17 mouse cellular contexts compared by ENCODE assay signal in genomic region chr16:7701471-7701870, GRCm38 (mm10).
DNase-seq lines count a peak whose midpoint lies in the region; ATAC-seq and TF ChIP-seq lines count a peak whose summit lies in the region.
"Had no signal": no experiment of that assay in that cellular context is flagged by ENCODE, and none has a peak within 500 bp of the region (broad histone marks: within the 10 kb centered on the region; RNA-seq: fewer than 3 reads in every experiment).

No protein-coding gene starts in this region.

- H3K27me3 ChIP-seq in heart, adult 2 months (ENCODE audit: control insufficient read depth, insufficient read depth, low read length): no peaks in the 10 kb centered on the region
- H3K27me3 ChIP-seq in liver, adult 2 months (ENCODE audit: control insufficient read depth, insufficient read depth, low read length): no peaks in the 10 kb centered on the region
- no peaks in the 10 kb centered on the region for H3K27me3 ChIP-seq in liver, embryonic 12.5 days (replicated peaks)
- H3K27me3 ChIP-seq: CH12.LX; embryonic facial prominence, embryonic 15.5 days; forebrain, embryonic 12.5 days; liver, embryonic 13.5 days; neural tube, embryonic 15.5 days had no signal

- no peak overlapping the region for H3K4me3 ChIP-seq in heart, adult 2 months
- H3K4me3 ChIP-seq in liver, adult 2 months (ENCODE audit: insufficient read depth, low read depth, low read length): no peak overlapping the region
- no peak overlapping the region for H3K4me3 ChIP-seq in liver, embryonic 12.5 days
- H3K4me3 ChIP-seq: embryonic facial prominence, embryonic 15.5 days; forebrain, embryonic 12.5 days; liver, embryonic 13.5 days; neural tube, embryonic 15.5 days had no signal

- WGBS in heart, adult 2 months: 31% methylated on average over 4 of the region's 4 CpGs
- WGBS in liver, adult 2 months: 57% methylated on average over 4 of the region's 4 CpGs
- 64% methylated on average over 4 of the region's 4 CpGs for WGBS in liver, embryonic 12.5 days (ENCODE audit: insufficient replicate concordance)

- ATAC-seq in liver, embryonic 12.5 days: no peak
- ATAC-seq: intestine, embryonic 16.5 days; lung, postnatal 0 days had no signal

- H3K9ac ChIP-seq in heart, adult 2 months (ENCODE audit: low read depth, low read length): no peak overlapping the region
- no peak overlapping the region for H3K9ac ChIP-seq in liver, adult 2 months (ENCODE audit: low read depth, low read length)
- no peak overlapping the region for H3K9ac ChIP-seq in liver, embryonic 12.5 days
- H3K9ac ChIP-seq: embryonic facial prominence, embryonic 15.5 days; forebrain, embryonic 12.5 days; hindbrain, embryonic 14.5 days; liver, embryonic 13.5 days; neural tube, embryonic 15.5 days had no signal

- peaks cover 1% of the 10 kb centered on the region; the same call in 1 of the 2 replicates for H3K4me1 ChIP-seq in heart, adult 2 months (ENCODE audit: control insufficient read depth, insufficient read depth, low read length)
- no peaks in the 10 kb centered on the region for H3K4me1 ChIP-seq in liver, adult 2 months (ENCODE audit: control insufficient read depth, insufficient read depth, low read length)
- no peaks in the 10 kb centered on the region for H3K4me1 ChIP-seq in liver, embryonic 12.5 days
- H3K4me1 ChIP-seq: embryonic facial prominence, embryonic 15.5 days; forebrain, embryonic 12.5 days; liver, embryonic 13.5 days; neural tube, embryonic 15.5 days had no signal

- H3K36me3 ChIP-seq in heart, adult 2 months (ENCODE audit: control insufficient read depth, insufficient read depth, low read length): no peaks in the 10 kb centered on the region
- H3K36me3 ChIP-seq in liver, adult 2 months (ENCODE audit: control insufficient read depth, insufficient read depth, low read length): no peaks in the 10 kb centered on the region
- H3K36me3 ChIP-seq in liver, embryonic 12.5 days: no peaks in the 10 kb centered on the region
- H3K36me3 ChIP-seq: embryonic facial prominence, embryonic 15.5 days; forebrain, embryonic 12.5 days; liver, embryonic 13.5 days; neural tube, embryonic 15.5 days had no signal

- no peak for TF ChIP-seq POLR2A in heart, adult 2 months (IDR thresholded peaks at IDR 0.05; ENCODE audit: insufficient read depth, low read depth, low read length)
- no peak for TF ChIP-seq POLR2A in liver, adult 2 months (IDR thresholded peaks at IDR 0.05; ENCODE audit: extremely low read depth, insufficient read depth, low read length)

- no peak for TF ChIP-seq EP300 in heart, adult 2 months (IDR thresholded peaks at IDR 0.05; ENCODE audit: insufficient read depth, low read depth, low read length)

- H3K9me3 ChIP-seq in liver, embryonic 12.5 days (replicated peaks): no peaks in the 10 kb centered on the region
- H3K9me3 ChIP-seq: embryonic facial prominence, embryonic 15.5 days; forebrain, embryonic 12.5 days; liver, embryonic 13.5 days; neural tube, embryonic 15.5 days had no signal

- no peaks in the 10 kb centered on the region for H3K79me2 ChIP-seq in heart, adult 2 months (replicated peaks; ENCODE audit: control insufficient read depth, insufficient read depth, low read length)
- no peaks in the 10 kb centered on the region for H3K79me2 ChIP-seq in liver, adult 2 months (ENCODE audit: control insufficient read depth, insufficient read depth, low read length)

- no peak overlapping the region for H3K27ac ChIP-seq in heart, adult 2 months
- H3K27ac ChIP-seq in liver, adult 2 months (replicated peaks; ENCODE audit: insufficient read depth, low read depth, low read length): no peak overlapping the region
- H3K27ac ChIP-seq in liver, embryonic 12.5 days: no peak overlapping the region
- H3K27ac ChIP-seq: embryonic facial prominence, embryonic 15.5 days; forebrain, embryonic 12.5 days; hindbrain, embryonic 14.5 days; liver, embryonic 13.5 days; neural tube, embryonic 15.5 days had no signal

- intact Hi-C loops in heart, postnatal 14 days (cut with DNase I): no loop called here
- intact Hi-C loops in heart, adult 2 months (cut with DNase I): no loop called here

- no peak for TF ChIP-seq CTCF in heart, adult 2 months (IDR thresholded peaks at IDR 0.05)
- TF ChIP-seq CTCF in liver, adult 2 months (IDR thresholded peaks at IDR 0.05; ENCODE audit: low read depth, low read length): no peak

- peak; percentile 59 for DNase-seq in adrenal gland, postnatal 10 days
- no peak for DNase-seq in adrenal gland, postnatal 4 days (ENCODE audit: low spot score in 2 of 2)
- peak; percentile 5 to 36 for DNase-seq in heart, postnatal 14 days
- no peak for DNase-seq in heart, adult 2 months
- DNase-seq in liver, adult 2 months (ENCODE audit: extremely low read depth, low read depth, low spot score): peak; percentile 11
- peak; percentile 22 to 27 for DNase-seq in kidney, postnatal 4 days
- DNase-seq in spleen, postnatal 10 days (ENCODE audit: low spot score in 2 of 2): no peak
- DNase-seq: cerebellum, adult 2 months; liver, embryonic 13.5 days had no signal

- no peak overlapping the region for H3K4me2 ChIP-seq in liver, embryonic 12.5 days
- H3K4me2 ChIP-seq: embryonic facial prominence, embryonic 15.5 days; forebrain, embryonic 12.5 days; hindbrain, embryonic 14.5 days; liver, embryonic 13.5 days; neural tube, embryonic 15.5 days had no signal

Comparison
In these comparisons a context has a peak if more than half of its experiments do, and no peak if none do; other contexts are left out.
1. DNase-seq: peak in adrenal gland, postnatal 10 days (single experiment), heart, postnatal 14 days (2 of 2), liver, adult 2 months (single experiment) and kidney, postnatal 4 days (2 of 2); none in adrenal gland, postnatal 4 days (0 of 2), heart, adult 2 months (0 of 2) and spleen, postnatal 10 days (0 of 2).